Mouse (Mus musculus) G1E (cell line): Measurements from ENCODE around the gene Mypop.

ENCODE experiments used
- CTCF ChIP-seq: IDR thresholded peaks from 2 replicates; pipeline ENCODE4 v1.5.1; 2012; ENCODE audit warnings: low read depth, low read length, inconsistent platforms, mixed read lengths
- GATA2 ChIP-seq: IDR thresholded peaks from 2 replicates; pipeline ENCODE4 v1.6.1; 2012; ENCODE audit warnings: low read depth, low read length, inconsistent platforms, borderline replicate concordance

- TF ChIP-seq CTCF (no peak), GATA2 (no peak)
Measured at GRCm38 (mm10) chr7:18965312-18965711, 25.7 kb upstream of the Mypop start.
